Mouse (Mus musculus) MEL (cell line): ENCODE data around the gene Wfdc11. TPM values are rescaled to one million over a fixed set of nuclear protein-coding genes. Genes with fewer than 3 reads are reported as not detected.

Experiments used
- DNase-seq: peaks from one replicate; pipeline ENCODE4 v3.0.0; 2011; ENCODE audit warnings: low read depth, low spot score
- H3K27ac ChIP-seq: 2 replicates; pipeline ENCODE4 v1.5.1; 2012; ENCODE audit warnings: low read depth, mild to moderate bottlenecking, control low read depth, low read length, moderate library complexity; ENCODE audit not compliant: control insufficient read depth
- H3K27me3 ChIP-seq, 2 experiments: fragments of 150-350 bp in 1 of 2; sonication (generic) in 1 of 2; 2 replicates each; pipeline ENCODE4 v1.6.1; 2012; ENCODE audit warnings: low read length in 2 of 2, mild to moderate bottlenecking in 2 of 2, improper control_type of control experiment in 1 of 2, moderate library complexity in 1 of 2; ENCODE audit not compliant: insufficient read depth in 2 of 2, control insufficient read depth in 1 of 2
- H3K36me3 ChIP-seq, 2 experiments: 2 replicates each; pipeline ENCODE4 v1.6.1; 2012 to 2014; ENCODE audit warnings: low read length in 2 of 2, improper control_type of control experiment in 1 of 2, inconsistent platforms in 1 of 2, mild to moderate bottlenecking in 1 of 2; ENCODE audit not compliant: insufficient read depth in 2 of 2, control insufficient read depth in 1 of 2
- H3K4me1 ChIP-seq, 2 experiments: fragments of 150-350 bp in 1 of 2; sonication (generic) in 1 of 2; 2 replicates each; pipeline ENCODE4 v1.6.1; 2012; ENCODE audit warnings: low read length in 2 of 2, improper control_type of control experiment in 1 of 2, mild to moderate bottlenecking in 1 of 2; ENCODE audit not compliant: insufficient read depth in 2 of 2, control insufficient read depth in 1 of 2
- H3K4me3 ChIP-seq, 2 experiments: fragments of 150-350 bp in 1 of 2; sonication (generic) in 1 of 2; 2 replicates each; pipeline ENCODE4 v1.5.1; 2012; ENCODE audit warnings: low read depth in 2 of 2, low read length in 2 of 2, mild to moderate bottlenecking in 2 of 2, moderate library complexity in 2 of 2, control low read depth in 1 of 2, improper control_type of control experiment in 1 of 2; ENCODE audit not compliant: control insufficient read depth in 1 of 2, insufficient read depth in 1 of 2
- H3K79me2 ChIP-seq: 2 replicates; pipeline ENCODE4 v1.6.1; 2012; ENCODE audit warnings: mild to moderate bottlenecking, low read length, moderate library complexity; ENCODE audit not compliant: control insufficient read depth, poor library complexity, insufficient read depth
- H3K9ac ChIP-seq: 2 replicates; pipeline ENCODE4 v1.6.1; 2012; ENCODE audit warnings: low read depth, mild to moderate bottlenecking, control low read depth, low read length, moderate library complexity; ENCODE audit not compliant: control insufficient read depth, poor library complexity, severe bottlenecking
- H3K9me3 ChIP-seq: fragments of 150-350 bp; sonication (generic); replicated peaks from 2 replicates; pipeline ENCODE4 v1.6.1; 2012; ENCODE audit warnings: mild to moderate bottlenecking, low read length, improper control_type of control experiment, moderate library complexity; ENCODE audit not compliant: insufficient read depth
- CHD2 ChIP-seq: IDR thresholded peaks from 2 replicates; pipeline ENCODE4 v1.6.1; 2011; ENCODE audit warnings: low read length, improper control_type of control experiment
- CTCF ChIP-seq, 3 experiments: IDR thresholded peaks in 2 of 3; conservative IDR thresholded peaks in 1 of 3; 2 replicates each; pipeline ENCODE4 v1.5.1; 2011 to 2012; ENCODE audit warnings: low read length in 3 of 3, low read depth in 2 of 3, mild to moderate bottlenecking in 2 of 3, improper control_type of control experiment in 1 of 3, inconsistent platforms in 1 of 3, mixed read lengths in 1 of 3, moderate library complexity in 1 of 3; ENCODE audit not compliant: control insufficient read depth in 1 of 3, insufficient read depth in 1 of 3, poor library complexity in 1 of 3, severe bottlenecking in 1 of 3
- E2F4 ChIP-seq: IDR thresholded peaks from 2 replicates; pipeline ENCODE4 v1.6.1; 2011; ENCODE audit warnings: low read depth, low read length, improper control_type of control experiment, borderline replicate concordance
- ELF1 ChIP-seq: IDR thresholded peaks from 2 replicates; pipeline ENCODE4 v1.6.1; 2014; ENCODE audit warnings: low read depth, mild to moderate bottlenecking, inconsistent platforms, low read length, improper control_type of control experiment, moderate library complexity
- ETS1 ChIP-seq: IDR thresholded peaks from 2 replicates; pipeline ENCODE4 v1.6.1; 2012; ENCODE audit warnings: low read depth, mild to moderate bottlenecking, inconsistent platforms, low read length, improper control_type of control experiment, moderate library complexity
- HCFC1 ChIP-seq: IDR thresholded peaks from 2 replicates; pipeline ENCODE4 v1.6.1; 2012; ENCODE audit warnings: low read depth, mild to moderate bottlenecking, inconsistent platforms, low read length, improper control_type of control experiment, moderate library complexity
- MAX ChIP-seq: IDR thresholded peaks from 2 replicates; pipeline ENCODE4 v1.6.1; 2011; ENCODE audit warnings: low read length, improper control_type of control experiment
- MAZ ChIP-seq: IDR thresholded peaks from 2 replicates; pipeline ENCODE4 v1.6.1; 2012; ENCODE audit warnings: low read depth, mild to moderate bottlenecking, inconsistent platforms, low read length, improper control_type of control experiment
- MYB ChIP-seq: IDR thresholded peaks from 2 replicates; pipeline ENCODE4 v1.6.1; 2011; ENCODE audit warnings: mild to moderate bottlenecking, low read depth, low read length, improper control_type of control experiment
- NRF1 ChIP-seq: IDR thresholded peaks from 2 replicates; pipeline ENCODE4 v1.6.1; 2014; ENCODE audit warnings: low read depth, mild to moderate bottlenecking, inconsistent platforms, low read length, improper control_type of control experiment, moderate library complexity; ENCODE audit not compliant: poor library complexity, insufficient read depth, severe bottlenecking
- POLR2A ChIP-seq, 2 experiments: IDR thresholded peaks; 2 replicates each; pipeline ENCODE4 v1.6.1; 2011 to 2012; ENCODE audit warnings: low read length in 2 of 2, mild to moderate bottlenecking in 2 of 2, control low read depth in 1 of 2, improper control_type of control experiment in 1 of 2, low read depth in 1 of 2, moderate library complexity in 1 of 2; ENCODE audit not compliant: control insufficient read depth in 1 of 2, insufficient read depth in 1 of 2, poor library complexity in 1 of 2
- POLR2AphosphoS2 ChIP-seq: IDR thresholded peaks from 2 replicates; pipeline ENCODE4 v1.6.1; 2011; ENCODE audit warnings: low read length, improper control_type of control experiment
- POLR2AphosphoS5 ChIP-seq: IDR thresholded peaks from 2 replicates; pipeline ENCODE4 v1.6.1; 2012; ENCODE audit warnings: low read depth, borderline replicate concordance, mild to moderate bottlenecking, inconsistent platforms, low read length, moderate library complexity, mixed read lengths
- RAD21 ChIP-seq: IDR thresholded peaks from 2 replicates; pipeline ENCODE4 v1.6.1; 2011; ENCODE audit warnings: mild to moderate bottlenecking, low read depth, low read length, improper control_type of control experiment
- RCOR1 ChIP-seq: IDR thresholded peaks from 2 replicates; pipeline ENCODE4 v1.6.1; 2012; ENCODE audit warnings: low read depth, mild to moderate bottlenecking, inconsistent platforms, low read length, improper control_type of control experiment
- SIN3A ChIP-seq: IDR thresholded peaks from 2 replicates; pipeline ENCODE4 v1.6.1; 2012; ENCODE audit warnings: low read length, improper control_type of control experiment, inconsistent platforms
- TBP ChIP-seq: IDR thresholded peaks from 2 replicates; pipeline ENCODE4 v1.8.0; 2011; ENCODE audit warnings: low read depth, low read length, improper control_type of control experiment
- TCF12 ChIP-seq: IDR thresholded peaks from 2 replicates; pipeline ENCODE4 v1.6.1; 2014; ENCODE audit warnings: low read depth, mild to moderate bottlenecking, inconsistent platforms, low read length, improper control_type of control experiment, moderate library complexity
- UBTF ChIP-seq: IDR thresholded peaks from 2 replicates; pipeline ENCODE4 v1.6.1; 2012; ENCODE audit warnings: low read depth, mild to moderate bottlenecking, inconsistent platforms, low read length, improper control_type of control experiment, moderate library complexity, borderline replicate concordance; ENCODE audit not compliant: insufficient read depth
- USF1 ChIP-seq: IDR thresholded peaks from 2 replicates; pipeline ENCODE4 v1.6.1; 2014; ENCODE audit warnings: low read depth, mild to moderate bottlenecking, inconsistent platforms, low read length, improper control_type of control experiment, moderate library complexity
- ZMIZ1 ChIP-seq: IDR thresholded peaks from 2 replicates; pipeline ENCODE4 v1.6.1; 2012; ENCODE audit warnings: low read depth, mild to moderate bottlenecking, inconsistent platforms, low read length, improper control_type of control experiment, moderate library complexity
- polyA plus RNA-seq, 2 experiments: library from polyadenylated mRNA; stranded (reverse) in 1 of 2; unstranded in 1 of 2; fragments of >175 nt in 1 of 2; fragments of >200 nt in 1 of 2; gene quantifications; 2 replicates each; pipeline versions ENCODE4 v1.2.1 to v1.2.4; 2012; ENCODE audit warnings: low replicate concordance in 2 of 2, low read depth in 1 of 2; ENCODE audit not compliant: insufficient read length in 2 of 2, insufficient read depth in 1 of 2, missing spikeins in 1 of 2
- total RNA-seq: library from RNA; depleted of rRNA; stranded (reverse); fragments of 300-350 nt; gene quantifications from 2 replicates; pipeline ENCODE4 v1.2.3, GENCODE M21; 2012

The Wfdc11 gene
- total and polyA plus RNA-seq, 3 experiments = not detected

DNA sequence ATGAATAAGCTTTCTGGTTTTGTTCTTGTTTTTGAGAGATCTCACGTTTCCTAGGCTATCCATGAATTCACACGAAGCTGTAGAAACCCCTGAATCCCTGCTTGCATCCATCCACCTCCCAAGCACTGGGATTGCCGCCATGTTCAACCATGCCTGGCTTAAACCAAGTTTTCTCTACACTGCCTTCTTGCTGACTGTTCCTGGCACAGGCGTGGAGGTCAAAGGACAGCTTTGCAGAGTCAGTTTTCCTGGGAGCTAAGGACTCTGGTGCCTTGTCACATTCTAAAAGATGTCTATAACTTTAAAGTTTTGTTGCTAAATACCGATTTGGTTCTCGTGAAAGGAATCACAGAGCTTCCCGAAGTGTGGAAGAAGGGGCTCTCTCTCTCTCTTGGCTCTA lies 9.0 kb downstream of the Wfdc11 start:
- Histone ChIP-seq H3K36me3 (no peaks in the 10 kb centered on the region), H3K9me3 (no peaks in the 10 kb centered on the region), H3K79me2 (no peaks in the 10 kb centered on the region), H3K4me1 (peaks cover 0 to 1% of the 10 kb centered on the region in 2 experiments; a peak in 2 of 4 replicates), H3K27ac (no peak overlapping the region)
- DNase-seq = no peak
- TF ChIP-seq TBP (no peak), MAX (no peak), USF1 (no peak), POLR2AphosphoS5 (no peak), SIN3A (no peak), CHD2 (no peak), UBTF (no peak), NRF1 (no peak), POLR2AphosphoS2 (no peak), MAZ (no peak), MYB (no peak), RAD21 (no peak), ZMIZ1 (no peak), HCFC1 (no peak), TCF12 (no peak)
- TF ChIP-seq, all 39 proteins: peak for 0
- H3K9ac ChIP-seq = no peak overlapping the region
- no peak overlapping the region for H3K4me3 ChIP-seq
- H3K27me3 ChIP-seq = no peaks in the 10 kb centered on the region

DNA sequence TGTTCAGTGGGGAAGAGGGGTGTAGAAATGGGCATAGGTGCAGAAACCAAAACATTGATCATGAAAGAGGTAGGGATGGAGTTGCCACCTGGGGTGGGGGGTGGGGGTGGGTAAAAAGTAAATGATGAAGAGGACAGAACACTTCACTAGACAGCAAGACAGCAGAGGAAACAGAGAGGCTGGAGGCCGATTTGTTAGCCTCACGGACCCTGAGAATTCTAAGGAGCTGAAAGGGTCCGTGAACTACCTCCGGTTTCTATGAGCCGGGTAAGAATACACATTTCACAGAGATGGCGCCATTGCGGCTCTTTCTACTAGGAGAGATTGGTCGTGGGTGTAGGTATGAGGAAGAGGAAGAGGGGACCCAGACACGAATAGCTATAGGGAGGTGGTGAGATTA lies 17.4 kb downstream of the Wfdc11 start, which contains the start of gene Wfdc9:
Gene Wfdc9, minus strand, starts transcription at position 101 of the 400 bp plus-strand sequence.
- TF ChIP-seq NRF1 (no peak), RAD21 (no peak), UBTF (no peak), CTCF (IDR thresholded peaks at IDR 0.05 in 2 of 3, conservative IDR thresholded peaks at IDR 0.05 in 1 of 3; ENCODE audit: control insufficient read depth in 1 of 3, insufficient read depth in 1 of 3, low read depth in 2 of 3, low read length in 3 of 3, poor library complexity in 1 of 3, severe bottlenecking in 1 of 3) (no peak), RCOR1 (no peak), ETS1 (no peak), ELF1 (no peak), POLR2A (IDR thresholded peaks at IDR 0.05; ENCODE audit: control insufficient read depth in 1 of 2, insufficient read depth in 1 of 2, low read depth in 1 of 2, low read length in 2 of 2, poor library complexity in 1 of 2) (no peak), CHD2 (no peak), E2F4 (no peak)
- no peaks in the 10 kb centered on the region for H3K36me3 ChIP-seq
- no peak within 1 kb of the TSS for H3K27ac ChIP-seq
- no peaks in the 10 kb centered on the region for H3K79me2 ChIP-seq
- H3K9me3 ChIP-seq = no peaks in the 10 kb centered on the region
- H3K4me1 ChIP-seq = no peaks in the 10 kb centered on the region
- no peak within 1 kb of the TSS for H3K4me3 ChIP-seq
- H3K9ac ChIP-seq = no peak within 1 kb of the TSS
- H3K27me3 ChIP-seq = no peaks in the 10 kb centered on the region
- DNase-seq = no peak
